8 mouse cellular contexts compared by ENCODE assay signal in the genomic region with DNA sequence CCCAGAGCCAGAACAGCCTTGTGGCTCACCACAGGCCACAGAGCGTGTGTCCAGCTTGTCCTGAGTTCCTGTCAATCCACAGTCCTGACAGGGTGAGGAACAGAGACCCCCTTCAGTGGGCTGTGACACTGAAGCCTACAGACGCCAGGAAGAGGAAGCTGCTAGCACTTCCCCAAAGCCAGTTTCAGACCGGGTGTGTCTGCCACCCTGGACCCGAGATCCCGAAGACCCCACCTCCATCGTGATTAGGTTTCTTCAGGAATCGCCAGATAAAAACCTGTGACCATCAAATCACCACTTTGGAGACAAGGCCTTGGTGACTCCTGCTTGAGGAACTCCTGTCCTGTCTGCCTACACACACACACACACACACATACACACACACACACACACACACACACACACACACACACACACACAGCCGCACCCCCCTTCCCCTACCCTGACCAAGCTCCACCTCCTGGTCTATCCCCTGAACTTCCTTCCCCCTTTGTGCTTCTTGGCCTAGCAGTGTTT. TPM values are rescaled to one million over a fixed set of nuclear protein-coding genes. Genes with fewer than 3 reads are reported as not detected.
DNase-seq lines count a peak whose midpoint lies in the region; ATAC-seq lines count a peak whose summit lies in the region.

No protein-coding gene starts in this region.

- H3K4me1 ChIP-seq in kidney, embryonic 14.5 days (ENCODE audit: control insufficient read depth, insufficient read depth, low read length), result peaks cover 21% of the 10 kb centered on the region

- H3K9ac ChIP-seq in kidney, embryonic 14.5 days (ENCODE audit: low read depth, low read length), result 0 out of 2 replicates have a peak overlapping the region, but pooled peaks have one; percentile 12

- no peak overlapping the region for H3K4me3 ChIP-seq in kidney, embryonic 14.5 days (ENCODE audit: low read length)

- WGBS in kidney, embryonic 14.5 days, result 42% methylated on average over 8 of the region's 8 CpGs

- no peaks in the 10 kb centered on the region for H3K27me3 ChIP-seq in kidney, embryonic 14.5 days (ENCODE audit: control insufficient read depth, insufficient read depth, low read length)

- DNase-seq in kidney, postnatal 25 days, result no peak
- DNase-seq in ZHBTc4 (ENCODE audit: low read depth, low spot score) (peak; percentile 37), MN1 (ENCODE audit: low spot score) (no peak)
- peak; percentile 32 to 41 for DNase-seq in kidney, postnatal 36 days
- DNase-seq in naive thymus-derived CD4-positive, alpha-beta T cell, adult 2 months (ENCODE audit: low read depth), result peak; percentile 64
- no peak for DNase-seq in left cerebral cortex, postnatal 4 days
- no peak for DNase-seq in cerebellum, adult 9-10 months

- no peak for ATAC-seq in kidney, embryonic 14.5 days (ENCODE audit: low FRiP score, low TSS enrichment)

- intact Hi-C loops in left cerebral cortex, postnatal 4 days (cut with DNase I), result loop anchor here (5.0 kb wide), 1 partner anchor 37 kb away; the partner anchor contains the start of gene Gnat1

- H3K9me3 ChIP-seq in kidney, embryonic 14.5 days (ENCODE audit: control insufficient read depth, low read length), result no peaks in the 10 kb centered on the region

- peak overlapping the region; percentile 24; the same call in 1 of the 2 replicates for H3K27ac ChIP-seq in kidney, embryonic 14.5 days (ENCODE audit: low read depth, low read length)

- no peak overlapping the region for H3K4me2 ChIP-seq in kidney, embryonic 14.5 days (replicated peaks; ENCODE audit: low read depth, low read length)

- H3K36me3 ChIP-seq in kidney, embryonic 14.5 days (ENCODE audit: control insufficient read depth, insufficient read depth, low read length), result no peaks in the 10 kb centered on the region

RNA-seq across cellular contexts. Expression of gene Gnai2, which starts 5.1 kb away (rescaled TPM):
- 386 and 445 TPM in 2 replicates for polyA plus RNA-seq in kidney, embryonic 14.5 days (2014; fragmentation: Nextera tagmentation; extraction: Ambion mirVana)
- total RNA-seq in left cerebral cortex, postnatal 4 days (2021), result 100 to 1,000 TPM; 302 to 303 TPM

RNA-seq across cellular contexts. Expression of gene Slc38a3, which starts 29.0 kb away (rescaled TPM):
- polyA plus RNA-seq in kidney, embryonic 14.5 days (2014; fragmentation: Nextera tagmentation; extraction: Ambion mirVana), result 4.8 and 6.5 TPM in 2 replicates
- total RNA-seq in left cerebral cortex, postnatal 4 days (2021), result 10 to 100 TPM; 65.0 to 68.4 TPM

RNA-seq across cellular contexts. Expression of gene Sema3b, which starts 31.3 kb away (rescaled TPM):
- 6.4 and 9.5 TPM in 2 replicates for polyA plus RNA-seq in kidney, embryonic 14.5 days (2014; fragmentation: Nextera tagmentation; extraction: Ambion mirVana)
- 1 to 10 TPM; 3.9 to 5.6 TPM for total RNA-seq in left cerebral cortex, postnatal 4 days (2021)

RNA-seq across cellular contexts. Expression of gene Gnat1, which starts 39.2 kb away (rescaled TPM):
- polyA plus RNA-seq in kidney, embryonic 14.5 days (2014; fragmentation: Nextera tagmentation; extraction: Ambion mirVana), result 4.7 and 5.3 TPM in 2 replicates
- total RNA-seq in left cerebral cortex, postnatal 4 days (2021), result 1 to 10 TPM in 1 of 2 experiments, under 1 TPM in 1; 0.30 to 1.1 TPM

RNA-seq across cellular contexts. Expression of gene Ifrd2, which starts 52.9 kb away (rescaled TPM):
- polyA plus RNA-seq in kidney, embryonic 14.5 days (2014; fragmentation: Nextera tagmentation; extraction: Ambion mirVana), result 59.1 and 61.4 TPM in 2 replicates
- total RNA-seq in left cerebral cortex, postnatal 4 days (2021), result 10 to 100 TPM; 12.5 to 14.5 TPM

Comparison
In these comparisons a context has a peak if more than half of its experiments do, and no peak if none do; other contexts are left out.
1. DNase-seq: peak in ZHBTc4 (single experiment), kidney, postnatal 36 days (2 of 2) and naive thymus-derived CD4-positive, alpha-beta T cell, adult 2 months (single experiment); none in kidney, postnatal 25 days (0 of 2), MN1 (single experiment), left cerebral cortex, postnatal 4 days (single experiment) and cerebellum, adult 9-10 months (single experiment).